Mouse (Mus musculus) small intestine, adult 2 months (tissue): ENCODE data around the gene Sdcbp2.

Source experiments
- CTCF ChIP-seq: fragments of 200-500 bp; IDR thresholded peaks from 2 replicates; pipeline ENCODE4 v1.5.1; 2012; ENCODE audit warnings: low read depth, mild to moderate bottlenecking, control low read depth, inconsistent platforms, low read length, moderate library complexity, mixed read lengths; ENCODE audit not compliant: insufficient replicate concordance, insufficient read length; ENCODE audit errors: extremely low read depth
- POLR2A ChIP-seq: fragments of 200-500 bp; IDR thresholded peaks from 2 replicates; pipeline ENCODE4 v1.6.1; 2012; ENCODE audit warnings: low read depth, mild to moderate bottlenecking, control low read depth, inconsistent platforms, low read length, moderate library complexity

GRCm38 (mm10) chr2:151575119-151575698 is 2.8 kb downstream of the Sdcbp2 start:
- TF ChIP-seq CTCF (peak; percentile 10; the same call in 1 of the 2 replicates), POLR2A (no peak)
